Mouse (Mus musculus) naive thymus-derived CD4-positive, alpha-beta T cell, adult 5 months (primary cell): ENCODE measurements around the gene Tmem160. TPM values are rescaled to one million over a fixed set of nuclear protein-coding genes. Genes with fewer than 3 reads are reported as not detected.

Experiments used
- polyA plus RNA-seq: library from polyadenylated mRNA; unstranded; fragments of 100-300 nt; shearing (Covaris generic); gene quantifications from one replicate; pipeline ENCODE4 v1.2.1, GENCODE M21; 2017

Gene Tmem160
- 64.3 TPM for polyA plus RNA-seq

GRCm38 (mm10) chr7:16452587-16453073 is at the start of gene Tmem160:
Gene Tmem160 (plus strand): TSS chr7:16452779.

DNA sequence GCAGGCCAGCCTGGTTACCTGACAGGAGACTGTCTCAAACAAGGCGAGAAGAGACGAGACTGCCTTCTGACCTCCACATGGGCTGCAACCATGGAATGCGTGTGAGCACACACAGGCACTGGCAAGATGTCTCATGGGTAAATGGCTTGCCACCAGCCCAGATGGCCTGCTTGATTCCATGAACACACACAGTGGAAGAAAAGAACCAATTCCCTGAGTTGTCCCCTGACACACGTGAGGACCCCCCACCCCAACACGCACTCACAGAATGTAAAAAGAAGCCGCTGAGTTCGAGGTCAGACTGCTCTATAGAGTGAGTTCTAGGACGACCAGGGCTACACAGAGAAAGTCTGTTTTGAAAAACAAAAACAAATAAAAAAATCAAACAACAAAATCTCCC is 25.0 kb downstream of the Tmem160 start, which contains the start of gene Npas1:
Gene Npas1 (minus strand): TSS at position 101 of the 400 bp plus-strand sequence.

Other genes with a start within 250 kb of the Tmem160 start
- gene Dhx34, start 230.7 kb upstream of the Tmem160 start, polyA plus RNA-seq: 19.0 TPM
- gene C5ar2, start 208.6 kb upstream of the Tmem160 start, polyA plus RNA-seq: not detected
- gene C5ar1, start 193.2 kb upstream of the Tmem160 start, polyA plus RNA-seq: not detected
- 7.2 TPM for gene Inafm1, start 179.2 kb upstream of the Tmem160 start, polyA plus RNA-seq
- gene Ccdc9, start 166.0 kb upstream of the Tmem160 start, polyA plus RNA-seq: 119 TPM
- 52.4 TPM for gene Bbc3, start 144.4 kb upstream of the Tmem160 start, polyA plus RNA-seq
- gene Sae1, start 65.0 kb upstream of the Tmem160 start, polyA plus RNA-seq: 111 TPM
- gene Zc3h4, start 51.9 kb upstream of the Tmem160 start, polyA plus RNA-seq: 22.6 TPM
- 0.39 TPM for gene Npas1, start 24.9 kb downstream of the Tmem160 start, polyA plus RNA-seq
- 8.7 TPM for gene Arhgap35, start 162.2 kb downstream of the Tmem160 start, polyA plus RNA-seq
- gene Ceacam15, start 222.9 kb downstream of the Tmem160 start, polyA plus RNA-seq: not detected